Mouse (Mus musculus) midbrain, embryonic 11.5 days (tissue): ENCODE data around the gene Uevld. TPM values are rescaled to one million over a fixed set of nuclear protein-coding genes. Genes with fewer than 3 reads are reported as not detected.

Source experiments
- ATAC-seq: fragments of 200-750 bp; cut with Nextera tagmentation; 2 replicates; pipeline ENCODE4 v1.8.0; 2017; ENCODE audit warnings: moderate TSS enrichment, moderate library complexity; ENCODE audit not compliant: low FRiP score
- DNase-seq: peaks from one replicate; pipeline ENCODE4 v3.0.0; 2015; ENCODE audit warnings: low spot score; ENCODE audit errors: missing footprints
- H3K27ac ChIP-seq: fragments of 300-500 bp; sonication (generic); 2 replicates; pipeline ENCODE4 v1.5.1; 2014; ENCODE audit warnings: low read depth, low read length
- H3K27me3 ChIP-seq: fragments of 300-500 bp; sonication (generic); 2 replicates; pipeline ENCODE4 v1.6.1; 2014; ENCODE audit warnings: mild to moderate bottlenecking, low read length, moderate library complexity, mixed read lengths; ENCODE audit not compliant: control insufficient read depth, insufficient read depth
- H3K36me3 ChIP-seq: fragments of 300-500 bp; sonication (generic); 2 replicates; pipeline ENCODE4 v1.6.1; 2014; ENCODE audit warnings: mild to moderate bottlenecking, low read length, moderate library complexity, mixed read lengths; ENCODE audit not compliant: control insufficient read depth, insufficient read depth
- H3K4me1 ChIP-seq: fragments of 300-500 bp; sonication (generic); 2 replicates; pipeline ENCODE4 v1.6.1; 2014; ENCODE audit warnings: low read length; ENCODE audit not compliant: control insufficient read depth, insufficient read depth
- H3K4me2 ChIP-seq: fragments of 300-500 bp; sonication (generic); 2 replicates; pipeline ENCODE4 v1.6.1; 2014; ENCODE audit warnings: mild to moderate bottlenecking, moderate library complexity
- H3K4me3 ChIP-seq: fragments of 300-500 bp; sonication (generic); 2 replicates; pipeline ENCODE4 v1.5.1; 2014; ENCODE audit warnings: low read depth, low read length
- H3K9ac ChIP-seq: fragments of 300-500 bp; sonication (generic); 2 replicates; pipeline ENCODE4 v1.6.1; 2014; ENCODE audit warnings: low read length
- H3K9me3 ChIP-seq: fragments of 300-500 bp; sonication (generic); 2 replicates; pipeline ENCODE4 v1.6.1; 2016; ENCODE audit warnings: low read length; ENCODE audit not compliant: control insufficient read depth
- WGBS: fragments of 180-500 bp; shearing (Covaris S2); extraction: QIAGEN DNeasy Blood & Tissue Kit; methylation state at CpG from one replicate; pipeline ENCODE4 v1.1.7; 2014; 5-methylcytosine and 5-hydroxymethylcytosine counted together
- polyA plus RNA-seq: library from polyadenylated mRNA; unstranded; fragments of >200 nt; fragmentation: Nextera tagmentation; extraction: Ambion mirVana; gene quantifications from 2 replicates; pipeline ENCODE4 v1.2.1, GENCODE M21; 2014

Uevld gene
- polyA plus RNA-seq, result 14.3 and 14.8 TPM in 2 replicates

DNA sequence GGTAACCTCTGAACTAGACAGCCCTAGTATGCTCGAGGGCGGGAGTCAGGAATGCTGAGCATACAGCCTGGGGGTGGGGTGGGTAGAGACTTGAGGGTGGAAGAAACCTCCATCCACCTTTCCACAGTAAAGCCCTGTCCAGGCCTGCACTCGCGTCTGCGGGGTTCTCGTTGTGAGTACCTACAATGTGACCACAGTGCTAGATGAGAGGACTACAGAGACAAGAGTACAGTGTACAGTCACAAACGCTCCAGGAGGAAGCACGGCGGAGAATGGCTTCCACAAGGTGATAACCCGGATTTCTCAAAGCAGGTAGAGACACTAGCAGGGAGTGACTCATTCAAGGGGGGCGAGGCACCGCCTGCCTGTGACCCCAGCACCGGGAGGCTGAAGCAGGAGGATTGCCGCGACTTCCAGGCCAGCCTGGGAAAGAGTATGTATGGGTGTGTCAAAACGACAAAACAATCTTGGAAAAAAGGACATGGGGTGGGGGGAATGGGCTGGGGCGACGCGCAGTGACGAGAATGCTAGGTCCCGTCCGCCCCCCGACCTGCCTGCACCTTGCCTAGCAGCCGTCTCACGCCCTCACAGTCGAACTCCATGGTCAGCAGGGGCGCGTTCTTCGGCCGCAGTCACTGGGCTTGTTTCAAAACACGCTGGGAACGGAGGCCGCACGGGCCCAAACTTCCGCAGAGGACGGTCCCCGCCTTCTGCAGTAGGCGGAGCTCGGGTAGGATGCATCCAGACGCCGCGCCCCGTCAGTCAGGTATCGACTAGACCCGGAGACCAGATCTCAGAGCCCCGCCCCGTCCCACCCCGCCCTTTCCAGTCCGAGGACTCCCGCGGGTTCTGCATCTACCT is at the start of gene Uevld:
Gene Uevld (minus strand): TSS at position 697 of the 861 bp plus-strand sequence.
- Histone ChIP-seq H3K9me3 (no peaks in the 10 kb centered on the region), H3K4me2 (peak within 1 kb of the TSS; percentile 76), H3K4me1 (peaks cover 10% of the 10 kb centered on the region), H3K27me3 (no peaks in the 10 kb centered on the region), H3K4me3 (peak within 1 kb of the TSS; percentile 61), H3K36me3 (peaks cover 4% of the 10 kb centered on the region; the same call in 1 of the 2 replicates), H3K9ac (peak within 1 kb of the TSS; percentile 83), H3K27ac (no peak within 1 kb of the TSS)
- WGBS, result 1% methylated on average over 51 of the region's 51 CpGs
- peak; percentile 99 for DNase-seq
- ATAC-seq, result peak; percentile 94

DNA sequence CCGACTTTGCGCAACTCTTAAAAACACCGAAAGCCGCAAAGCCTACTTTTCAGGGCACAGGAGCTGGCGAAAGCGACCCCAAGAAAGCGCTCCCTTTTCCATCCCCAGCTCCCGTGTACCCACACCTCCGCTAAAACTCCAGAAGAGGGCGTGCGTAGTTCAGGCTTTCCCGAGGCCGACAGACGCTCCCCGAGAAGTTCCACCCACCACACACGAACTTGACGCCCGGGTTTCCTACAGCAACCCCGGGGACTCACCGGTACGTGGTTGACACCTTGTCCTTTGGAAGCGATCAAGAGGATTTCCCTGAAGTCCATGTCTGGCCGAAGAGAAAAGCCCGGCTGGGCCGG is 49.5 kb upstream of the Uevld start:
- H3K4me1 ChIP-seq, result peaks cover 19% of the 10 kb centered on the region
- ATAC-seq, result peak; percentile 71
- H3K9ac ChIP-seq, result peak overlapping the region; percentile 64
- H3K27ac ChIP-seq, result peak overlapping the region; percentile 37
- no peaks in the 10 kb centered on the region for H3K27me3 ChIP-seq
- H3K4me3 ChIP-seq, result peak overlapping the region; percentile 58
- H3K36me3 ChIP-seq, result no peaks in the 10 kb centered on the region
- DNase-seq, result no peak
- H3K9me3 ChIP-seq, result no peaks in the 10 kb centered on the region
- H3K4me2 ChIP-seq, result peak overlapping the region; percentile 86
- WGBS, result 0% methylated on average over 25 of the region's 25 CpGs

DNA sequence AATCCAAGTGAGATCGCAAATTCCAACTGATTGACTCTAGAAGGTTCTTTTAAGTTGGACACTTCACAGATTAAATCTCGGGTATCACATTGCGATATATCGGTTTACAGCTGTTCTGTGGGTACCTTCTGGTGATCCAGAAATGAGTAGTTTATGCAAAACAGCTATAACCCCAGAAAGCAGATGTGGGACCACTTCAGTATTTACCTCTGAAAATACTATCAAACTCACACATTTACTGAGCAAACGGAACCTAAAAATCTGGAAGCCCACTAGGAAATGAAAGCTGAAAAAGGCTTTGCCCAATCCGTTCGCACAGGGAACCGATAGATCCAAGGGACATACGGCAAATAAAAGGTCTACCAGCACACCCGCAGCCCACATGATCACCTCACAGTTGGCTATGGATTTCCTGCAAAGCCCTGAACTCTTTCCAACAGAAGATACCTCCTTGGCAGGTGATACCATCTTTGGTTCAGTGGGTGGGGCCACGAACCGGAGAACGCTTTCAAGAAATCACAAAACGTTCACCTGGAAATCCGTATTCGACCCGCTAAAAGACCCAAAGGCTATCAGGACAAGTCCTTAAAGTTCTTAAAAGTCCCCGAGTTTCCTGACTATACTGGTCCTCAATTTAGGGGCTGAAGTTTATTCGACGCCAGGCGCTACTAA is 48.9 kb upstream of the Uevld start:
- Histone ChIP-seq H3K36me3 (no peaks in the 10 kb centered on the region), H3K4me2 (peak overlapping the region; percentile 86), H3K9me3 (no peaks in the 10 kb centered on the region), H3K27ac (no peak overlapping the region), H3K4me3 (peak overlapping the region; percentile 58), H3K4me1 (peaks cover 19% of the 10 kb centered on the region), H3K9ac (peak overlapping the region; percentile 64), H3K27me3 (no peaks in the 10 kb centered on the region)
- DNase-seq (no peak), ATAC-seq (no peak)
- 25% methylated on average over 21 of the region's 21 CpGs for WGBS

DNA sequence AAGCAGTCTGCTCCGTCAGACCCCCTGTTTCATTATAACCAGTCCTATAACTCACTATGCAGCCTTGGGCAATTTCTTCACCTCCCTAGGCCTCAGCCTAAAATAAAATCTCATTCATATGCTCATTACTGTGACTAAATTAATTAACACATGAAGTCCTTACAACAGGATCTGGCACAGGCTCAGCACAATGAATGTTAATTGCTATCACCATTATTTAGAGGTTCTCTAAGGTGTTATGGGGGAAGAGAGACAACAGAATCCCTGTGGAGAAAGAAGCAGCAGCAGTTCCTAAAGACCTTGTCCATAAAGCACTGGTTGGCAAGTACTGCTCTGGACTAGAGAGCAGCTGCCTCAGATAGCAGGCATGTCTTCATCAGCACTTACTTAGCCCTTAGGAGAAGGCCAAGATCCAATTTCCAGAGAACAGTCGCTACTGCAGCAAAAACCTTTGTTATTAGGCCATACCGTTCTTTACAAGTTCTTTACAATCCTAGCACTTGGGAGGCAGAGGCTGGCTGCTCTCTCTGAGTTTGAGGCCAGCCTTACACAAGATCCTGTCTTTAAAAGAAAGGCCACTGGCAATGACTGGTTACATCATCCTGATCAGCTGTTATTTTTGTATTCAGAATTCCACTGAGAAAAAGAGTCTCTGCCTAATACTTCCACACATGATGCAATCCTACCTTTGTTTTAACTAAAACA is 45.2 kb upstream of the Uevld start:
- Histone ChIP-seq H3K9ac (no peak overlapping the region), H3K4me1 (peaks cover 14% of the 10 kb centered on the region), H3K27ac (no peak overlapping the region), H3K4me2 (no peak overlapping the region), H3K4me3 (no peak overlapping the region), H3K9me3 (no peaks in the 10 kb centered on the region), H3K27me3 (no peaks in the 10 kb centered on the region), H3K36me3 (0 out of 2 replicates have a peak, but pooled peaks cover 3% of the 10 kb centered on the region)
- WGBS, result 24% methylated on average over 3 of the region's 3 CpGs
- DNase-seq, result no peak
- no peak for ATAC-seq

DNA sequence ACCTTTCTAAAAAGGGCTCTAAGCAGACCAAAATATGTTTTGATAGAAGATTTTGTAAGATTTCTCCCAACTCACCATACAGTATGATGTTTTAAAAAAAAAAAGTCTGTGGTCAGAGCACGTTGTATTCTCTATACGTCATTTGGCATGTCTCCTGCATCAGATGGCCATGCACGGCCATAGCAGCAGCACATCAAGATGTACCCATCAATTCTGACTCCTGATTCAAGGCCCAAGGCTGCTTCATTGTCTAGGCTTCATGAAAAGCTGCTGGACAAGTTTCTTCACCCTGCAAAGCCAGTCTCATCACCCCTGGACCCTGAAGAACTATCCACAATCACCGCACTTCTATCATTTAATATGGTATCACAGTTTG is 43.6 kb upstream of the Uevld start:
- no peak overlapping the region for H3K9ac ChIP-seq
- ATAC-seq, result no peak
- H3K27ac ChIP-seq, result no peak overlapping the region
- peaks cover 9% of the 10 kb centered on the region for H3K4me1 ChIP-seq
- DNase-seq, result no peak
- no peaks in the 10 kb centered on the region for H3K27me3 ChIP-seq
- no peak overlapping the region for H3K4me2 ChIP-seq
- peaks cover 11% of the 10 kb centered on the region for H3K36me3 ChIP-seq
- 50% methylated on average over 4 of the region's 4 CpGs for WGBS
- no peaks in the 10 kb centered on the region for H3K9me3 ChIP-seq
- H3K4me3 ChIP-seq, result no peak overlapping the region

DNA sequence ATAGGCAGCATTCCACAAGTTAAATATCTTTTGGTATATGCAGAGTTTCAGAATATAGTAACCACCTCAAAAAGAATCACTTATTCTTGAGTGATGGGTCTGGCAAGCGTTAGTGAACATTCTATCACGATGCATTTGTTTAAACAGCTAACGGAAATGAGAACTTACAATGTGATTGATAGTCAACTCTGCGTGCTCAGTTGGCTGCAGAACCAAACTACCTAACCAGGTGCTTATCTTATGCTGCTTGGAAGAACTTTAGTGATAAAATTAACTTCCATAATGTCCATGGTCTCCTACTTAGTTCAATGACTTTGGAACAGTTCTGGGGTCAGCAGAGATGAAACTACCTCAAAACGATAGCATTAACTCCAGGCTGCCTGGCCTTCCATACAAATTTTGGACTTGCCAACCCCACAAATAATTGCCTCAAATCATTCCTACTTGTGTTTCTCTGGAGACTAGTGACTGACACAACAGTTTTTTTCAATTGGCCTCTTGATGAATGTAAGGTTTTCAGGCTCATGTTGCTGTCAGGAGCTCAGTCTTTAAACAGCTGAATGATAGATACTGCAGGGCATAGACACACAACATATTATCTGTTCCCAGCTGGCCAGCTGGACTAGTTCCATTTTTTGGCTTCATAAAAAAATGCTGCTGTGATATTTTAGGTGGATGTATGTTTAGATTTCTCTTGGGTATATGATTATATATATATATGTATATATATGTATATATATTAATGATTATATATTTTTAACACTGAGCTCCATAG is 43.0 kb upstream of the Uevld start:
- WGBS, result 91% methylated on average over 5 of the region's 5 CpGs
- H3K27me3 ChIP-seq, result no peaks in the 10 kb centered on the region
- peaks cover 6% of the 10 kb centered on the region for H3K4me1 ChIP-seq
- ATAC-seq (no peak), DNase-seq (no peak)
- H3K9me3 ChIP-seq, result no peaks in the 10 kb centered on the region
- no peak overlapping the region for H3K4me2 ChIP-seq
- no peak overlapping the region for H3K4me3 ChIP-seq
- no peak overlapping the region for H3K9ac ChIP-seq
- H3K27ac ChIP-seq, result no peak overlapping the region
- peaks cover 11% of the 10 kb centered on the region for H3K36me3 ChIP-seq

DNA sequence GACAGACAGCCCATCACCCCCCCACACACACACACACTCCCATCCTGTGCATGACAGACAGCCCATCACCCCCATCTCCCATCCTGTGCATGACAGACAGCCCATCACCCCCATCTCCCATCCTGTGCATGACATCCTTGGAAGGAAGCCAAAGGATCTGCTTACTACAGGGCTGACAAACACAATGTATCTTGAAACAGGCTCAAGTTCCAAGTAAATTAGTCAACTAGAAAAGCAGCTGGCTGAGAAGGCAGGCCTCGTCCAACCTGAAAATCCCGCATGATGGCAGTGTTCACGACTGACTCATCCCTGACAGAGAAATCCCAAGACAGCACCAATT is 42.3 kb upstream of the Uevld start:
- no peaks in the 10 kb centered on the region for H3K9me3 ChIP-seq

DNA sequence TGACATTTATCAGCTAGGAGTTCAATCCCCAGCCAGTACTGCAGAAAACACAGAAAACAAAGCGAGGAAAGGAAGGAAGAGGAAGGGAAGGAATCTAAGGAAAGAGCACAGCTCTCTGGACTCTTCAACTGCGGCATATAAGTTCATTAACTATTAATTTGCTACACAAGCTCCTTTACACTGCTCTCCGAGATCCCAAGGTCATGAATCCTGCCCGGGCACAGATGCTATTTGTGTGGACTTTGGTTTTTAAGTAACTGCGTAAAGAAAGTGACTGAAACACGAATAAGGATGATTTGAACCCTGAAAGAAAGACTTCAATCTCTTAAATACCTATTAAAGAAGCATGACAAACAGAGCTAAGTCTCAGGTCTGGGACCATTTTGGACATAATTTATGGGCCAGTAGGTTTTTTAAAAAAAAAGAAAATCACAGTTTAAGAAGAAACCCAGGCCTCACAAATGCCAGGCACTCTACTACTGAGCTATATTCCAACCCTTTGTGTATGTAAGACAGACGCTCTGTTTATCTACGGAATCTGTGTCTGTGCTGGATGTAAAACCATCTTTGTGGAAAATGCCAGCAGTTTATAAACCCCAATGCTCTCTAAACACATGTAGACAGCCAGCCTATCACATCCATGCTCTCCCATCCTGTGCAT is 41.8 kb upstream of the Uevld start:
- Histone ChIP-seq H3K9ac (no peak overlapping the region), H3K27me3 (no peaks in the 10 kb centered on the region), H3K4me1 (peaks cover 6% of the 10 kb centered on the region), H3K4me3 (no peak overlapping the region), H3K27ac (no peak overlapping the region), H3K4me2 (no peak overlapping the region), H3K36me3 (peaks cover 11% of the 10 kb centered on the region), H3K9me3 (no peaks in the 10 kb centered on the region)
- no peak for ATAC-seq
- 85% methylated on average over 8 of the region's 8 CpGs for WGBS
- DNase-seq, result no peak

More for the DNA sequence above, 42.3 kb upstream of the Uevld start:
- no peak overlapping the region for H3K27ac ChIP-seq
- ATAC-seq (0 out of 2 replicates have a peak, but pooled peaks have one; percentile 33), DNase-seq (no peak)
- H3K4me1 ChIP-seq, result peaks cover 6% of the 10 kb centered on the region
- H3K4me2 ChIP-seq, result no peak overlapping the region
- WGBS, result 66% methylated on average over 3 of the region's 3 CpGs
- H3K4me3 ChIP-seq, result no peak overlapping the region
- H3K36me3 ChIP-seq, result peaks cover 11% of the 10 kb centered on the region
- H3K27me3 ChIP-seq, result no peaks in the 10 kb centered on the region
- H3K9ac ChIP-seq, result no peak overlapping the region
